Mouse (Mus musculus): ENCODE results near the gene Taf5.

The Taf5 gene

GRCm38 (mm10) chr19:47067924-47068611 lies 522 bp downstream of the Taf5 start:
- peak; percentile 85 for DNase-seq

- DNase-seq = no peak
Observed at GRCm38 (mm10) chr19:47088226-47088625, 20.7 kb downstream of the Taf5 start.

- peak; percentile 9 for DNase-seq
Observed at GRCm38 (mm10) chr19:47089718-47090525, 22.4 kb downstream of the Taf5 start.

- DNase-seq = peak; percentile 98
Observed at GRCm38 (mm10) chr19:47090550-47091156, 23.1 kb downstream of the Taf5 start, which contains the start of the genes Usmg5 and Pdcd11. Gene Usmg5 (minus strand): TSS chr19:47090647. Gene Pdcd11 (plus strand): TSS chr19:47090768.

- no peak for DNase-seq
Observed at GRCm38 (mm10) chr19:47101080-47101479, 33.5 kb downstream of the Taf5 start.

GRCm38 (mm10) chr19:47104641-47105271 lies 37.2 kb downstream of the Taf5 start:
- DNase-seq = no peak

GRCm38 (mm10) chr19:47118634-47119033 lies 51.1 kb downstream of the Taf5 start:
- DNase-seq = no peak

- no peak for DNase-seq
Observed at GRCm38 (mm10) chr19:47121054-47121453, 53.5 kb downstream of the Taf5 start.

- no peak for DNase-seq
Observed at GRCm38 (mm10) chr19:47122802-47123201, 55.3 kb downstream of the Taf5 start.

- DNase-seq = no peak
Observed at GRCm38 (mm10) chr19:47128164-47128563, 60.6 kb downstream of the Taf5 start.

GRCm38 (mm10) chr19:47128835-47129234 lies 61.3 kb downstream of the Taf5 start:
- no peak for DNase-seq

GRCm38 (mm10) chr19:47130551-47131125 lies 63.1 kb downstream of the Taf5 start:
- DNase-seq = no peak

Data from right cerebral cortex, postnatal 25 days (tissue).